Mouse (Mus musculus) bone marrow macrophage, adult 2 months (primary cell): ENCODE measurements around the gene Eml3.

Experiments used
- CTCF ChIP-seq: IDR thresholded peaks from 2 replicates; pipeline ENCODE4 v1.5.1; 2012; ENCODE audit warnings: low read depth, mild to moderate bottlenecking, low read length, moderate library complexity
- POLR2A ChIP-seq: IDR thresholded peaks from 2 replicates; pipeline ENCODE4 v1.6.1; 2012; ENCODE audit warnings: mild to moderate bottlenecking, low read depth, low read length, borderline replicate concordance

DNA sequence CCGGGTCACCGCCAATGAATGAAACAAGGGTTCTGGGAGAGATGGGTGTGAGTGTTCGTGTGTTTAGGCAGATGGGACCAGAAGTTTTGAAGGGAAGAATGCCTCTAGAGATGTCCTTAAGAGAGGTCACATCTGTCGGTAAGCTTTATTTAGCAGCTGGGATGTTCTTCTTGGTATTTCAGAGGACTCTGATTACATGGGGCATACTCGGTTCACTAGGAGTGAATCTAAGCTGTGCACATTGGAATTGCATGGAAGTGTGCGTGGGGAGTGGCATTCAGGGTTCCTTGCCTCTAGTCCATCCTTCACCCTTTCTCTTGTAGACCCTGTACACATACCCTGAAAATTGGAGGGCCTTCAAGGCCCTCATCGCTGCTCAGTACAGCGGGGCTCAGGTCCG lies 38.5 kb downstream of the Eml3 start:
- TF ChIP-seq CTCF (no peak), POLR2A (no peak)
